Mouse (Mus musculus) heart, embryonic 12.5 days (tissue): ENCODE results near the gene Fsd1. TPM values are rescaled to one million over a fixed set of nuclear protein-coding genes. Genes with fewer than 3 reads are reported as not detected.
A peak's percentile ranks its signal among the peaks of the same experiment; 100 is the strongest.
"Not testable (repeated sequence)": the region's sequence is repeated elsewhere in the genome, so short reads cannot be mapped to it uniquely, and the experiment has no call there.

Experiments
- ATAC-seq: fragments of 200-750 bp; cut with Nextera tagmentation; 2 replicates; pipeline ENCODE4 v1.8.0; 2017; ENCODE audit warnings: moderate TSS enrichment, moderate library complexity; ENCODE audit not compliant: insufficient number of reproducible peaks, low FRiP score
- H3K27ac ChIP-seq: fragments of 300-500 bp; sonication (generic); 2 replicates; pipeline ENCODE4 v1.5.1; 2016; ENCODE audit warnings: mild to moderate bottlenecking, moderate library complexity; ENCODE audit not compliant: poor library complexity, severe bottlenecking
- H3K27me3 ChIP-seq: fragments of 300-500 bp; sonication (generic); replicated peaks from 2 replicates; pipeline ENCODE4 v1.6.1; 2016; ENCODE audit warnings: mild to moderate bottlenecking, moderate library complexity
- H3K36me3 ChIP-seq: fragments of 300-500 bp; sonication (generic); 2 replicates; pipeline ENCODE4 v1.6.1; 2016; ENCODE audit warnings: mild to moderate bottlenecking, moderate library complexity
- H3K4me1 ChIP-seq: fragments of 300-500 bp; sonication (generic); replicated peaks from 2 replicates; pipeline ENCODE4 v1.6.1; 2016; ENCODE audit warnings: mild to moderate bottlenecking
- H3K4me2 ChIP-seq: fragments of 300-500 bp; sonication (generic); 2 replicates; pipeline ENCODE4 v1.6.1; 2016; ENCODE audit warnings: mild to moderate bottlenecking, moderate library complexity
- H3K4me3 ChIP-seq: fragments of 300-500 bp; sonication (generic); 2 replicates; pipeline ENCODE4 v1.5.1; 2016; ENCODE audit warnings: mild to moderate bottlenecking
- H3K9ac ChIP-seq: fragments of 300-500 bp; sonication (generic); 2 replicates; pipeline ENCODE4 v1.6.1; 2016; ENCODE audit warnings: mild to moderate bottlenecking, moderate library complexity
- H3K9me3 ChIP-seq: fragments of 300-500 bp; sonication (generic); replicated peaks from 2 replicates; pipeline ENCODE4 v1.6.1; 2016; ENCODE audit warnings: mild to moderate bottlenecking, moderate library complexity
- WGBS: fragments of 180-500 bp; shearing (Covaris S2); methylation state at CpG from one replicate; pipeline ENCODE4 v1.1.7; 2016; 5-methylcytosine and 5-hydroxymethylcytosine counted together
- polyA plus RNA-seq: library from polyadenylated mRNA; unstranded; fragments of >200 nt; fragmentation: Nextera tagmentation; extraction: Ambion mirVana; gene quantifications from 2 replicates; pipeline ENCODE4 v1.2.1, GENCODE M21; 2016

The Fsd1 gene
- 5.2 and 5.6 TPM in 2 replicates for polyA plus RNA-seq

GRCm38 (mm10) chr17:55986030-55986961, at the start of gene Fsd1:
Gene Fsd1, plus strand, starts transcription at chr17:55986509.
- 8% methylated on average over 35 of the region's 35 CpGs for WGBS
- no peaks in the 10 kb centered on the region for H3K4me1 ChIP-seq
- 0 out of 2 replicates have a peak, but pooled peaks cover 4% of the 10 kb centered on the region for H3K9me3 ChIP-seq
- peak within 1 kb of the TSS; percentile 71 for H3K4me2 ChIP-seq
- peaks cover 33% of the 10 kb centered on the region for H3K27me3 ChIP-seq
- no peaks in the 10 kb centered on the region for H3K36me3 ChIP-seq
- ATAC-seq: no peak; the same call in 1 of the 2 replicates
- 0 out of 2 replicates have a peak within 1 kb of the TSS, but pooled peaks have one; percentile 41 for H3K9ac ChIP-seq
- H3K27ac ChIP-seq: no peak within 1 kb of the TSS
- H3K4me3 ChIP-seq: peak within 1 kb of the TSS; percentile 47

- not testable (repeated sequence) for H3K4me1 ChIP-seq, H3K27me3 ChIP-seq, H3K9me3 ChIP-seq
- Histone ChIP-seq H3K4me2 (peak overlapping the region; percentile 85), H3K27ac (peak overlapping the region; percentile 95), H3K36me3 (peaks cover 19% of the 10 kb centered on the region), H3K4me3 (peak overlapping the region; percentile 60), H3K9ac (peak overlapping the region; percentile 73)
- 29% methylated on average over 10 of the region's 10 CpGs for WGBS
- ATAC-seq: peak; percentile 51; the same call in 1 of the 2 replicates
These were observed 41.9 kb upstream of the Fsd1 start for GRCm38 (mm10) chr17:55944387-55944865.

- Histone ChIP-seq H3K9ac (peak overlapping the region; percentile 73), H3K36me3 (peaks cover 13% of the 10 kb centered on the region), H3K4me2 (peak overlapping the region; percentile 85), H3K4me3 (peak overlapping the region; percentile 60), H3K27ac (peak overlapping the region; percentile 95)
- not testable (repeated sequence) for H3K9me3 ChIP-seq, H3K4me1 ChIP-seq, H3K27me3 ChIP-seq
- peak; percentile 97 for ATAC-seq
- WGBS: under 1% methylated on average over 56 of the region's 56 CpGs
These were observed 41.2 kb upstream of the Fsd1 start for GRCm38 (mm10) chr17:55944866-55945682.

GRCm38 (mm10) chr17:55945696-55946095, 40.6 kb upstream of the Fsd1 start:
- no peak for ATAC-seq
- Histone ChIP-seq H3K27me3 (no peaks in the 10 kb centered on the region), H3K4me2 (peak overlapping the region; percentile 85), H3K36me3 (0 out of 2 replicates have a peak, but pooled peaks cover 8% of the 10 kb centered on the region), H3K4me3 (peak overlapping the region; percentile 60), H3K9ac (peak overlapping the region; percentile 73), H3K9me3 (0 out of 2 replicates have a peak, but pooled peaks cover 4% of the 10 kb centered on the region), H3K27ac (peak overlapping the region; percentile 95), H3K4me1 (no peaks in the 10 kb centered on the region)
- WGBS: 29% methylated on average over 5 of the region's 5 CpGs

- H3K9ac ChIP-seq: no peak overlapping the region
- WGBS: 82% methylated on average over 4 of the region's 4 CpGs
- peaks cover 15% of the 10 kb centered on the region for H3K27me3 ChIP-seq
- no peaks in the 10 kb centered on the region for H3K9me3 ChIP-seq
- ATAC-seq: no peak
- H3K4me2 ChIP-seq: no peak overlapping the region
- H3K4me3 ChIP-seq: no peak overlapping the region
- no peak overlapping the region for H3K27ac ChIP-seq
- H3K4me1 ChIP-seq: no peaks in the 10 kb centered on the region
- H3K36me3 ChIP-seq: no peaks in the 10 kb centered on the region
These were observed 37.7 kb upstream of the Fsd1 start for GRCm38 (mm10) chr17:55948647-55949046.

- Histone ChIP-seq H3K27ac (no peak within 1 kb of the TSS), H3K4me1 (no peaks in the 10 kb centered on the region), H3K4me2 (no peak within 1 kb of the TSS), H3K4me3 (no peak within 1 kb of the TSS), H3K27me3 (peaks cover 22% of the 10 kb centered on the region), H3K9ac (no peak within 1 kb of the TSS), H3K9me3 (no peaks in the 10 kb centered on the region), H3K36me3 (no peaks in the 10 kb centered on the region)
- 86% methylated on average over 2 of the region's 2 CpGs for WGBS
- no peak for ATAC-seq
These were observed 36.9 kb upstream of the Fsd1 start, which contains the start of gene Zfp119b for GRCm38 (mm10) chr17:55949400-55949799. Gene Zfp119b, minus strand, starts transcription at chr17:55949500.

- no peak for ATAC-seq
- Histone ChIP-seq H3K4me1 (no peaks in the 10 kb centered on the region), H3K27ac (no peak overlapping the region), H3K4me2 (no peak overlapping the region), H3K9me3 (no peaks in the 10 kb centered on the region), H3K9ac (no peak overlapping the region), H3K4me3 (no peak overlapping the region), H3K36me3 (no peaks in the 10 kb centered on the region), H3K27me3 (peaks cover 34% of the 10 kb centered on the region)
- 66% methylated on average over 9 of the region's 9 CpGs for WGBS
These were observed 35.7 kb upstream of the Fsd1 start for GRCm38 (mm10) chr17:55950601-55951000.

- Histone ChIP-seq H3K36me3 (no peaks in the 10 kb centered on the region), H3K27ac (no peak overlapping the region), H3K9me3 (no peaks in the 10 kb centered on the region), H3K4me3 (no peak overlapping the region), H3K9ac (no peak overlapping the region), H3K4me1 (peaks cover 4% of the 10 kb centered on the region), H3K27me3 (peaks cover 42% of the 10 kb centered on the region), H3K4me2 (no peak overlapping the region)
- no peak for ATAC-seq
These were observed 34.3 kb upstream of the Fsd1 start for GRCm38 (mm10) chr17:55952041-55952440.

- 63% methylated on average over 6 of the region's 6 CpGs for WGBS
- Histone ChIP-seq H3K27me3 (peaks cover 42% of the 10 kb centered on the region), H3K27ac (no peak within 1 kb of the TSS), H3K9ac (no peak within 1 kb of the TSS), H3K4me2 (no peak within 1 kb of the TSS), H3K4me1 (peaks cover 8% of the 10 kb centered on the region), H3K4me3 (no peak within 1 kb of the TSS), H3K9me3 (no peaks in the 10 kb centered on the region), H3K36me3 (no peaks in the 10 kb centered on the region)
- no peak for ATAC-seq
These were observed 33.8 kb upstream of the Fsd1 start, which contains the start of gene Ebi3 for GRCm38 (mm10) chr17:55952447-55953027. Gene Ebi3, plus strand, starts transcription at chr17:55952640.

GRCm38 (mm10) chr17:55953751-55954150, 32.6 kb upstream of the Fsd1 start:
- H3K4me3 ChIP-seq: no peak overlapping the region
- 67% methylated on average over 6 of the region's 6 CpGs for WGBS
- no peak overlapping the region for H3K9ac ChIP-seq
- peaks cover 42% of the 10 kb centered on the region for H3K27me3 ChIP-seq
- no peak overlapping the region for H3K4me2 ChIP-seq
- no peaks in the 10 kb centered on the region for H3K9me3 ChIP-seq
- H3K27ac ChIP-seq: no peak overlapping the region
- no peak for ATAC-seq
- H3K4me1 ChIP-seq: peaks cover 12% of the 10 kb centered on the region
- no peaks in the 10 kb centered on the region for H3K36me3 ChIP-seq
